Mouse (Mus musculus) midbrain, embryonic 14.5 days (tissue): ENCODE measurements around the gene Islr. TPM values are rescaled to one million over a fixed set of nuclear protein-coding genes. Genes with fewer than 3 reads are reported as not detected.

Experiments
- ATAC-seq: fragments of 200-750 bp; cut with Nextera tagmentation; 2 replicates; pipeline ENCODE4 v1.8.0; 2017; ENCODE audit warnings: moderate number of reproducible peaks, moderate library complexity; ENCODE audit not compliant: low FRiP score, low TSS enrichment
- DNase-seq: peaks from one replicate; pipeline ENCODE4 v3.0.0-alpha.2; 2015
- H3K27ac ChIP-seq: fragments of 300-500 bp; sonication (generic); replicated peaks from 2 replicates; pipeline ENCODE4 v1.5.1; 2014; ENCODE audit warnings: mild to moderate bottlenecking, low read depth, low read length, moderate library complexity
- H3K27me3 ChIP-seq: fragments of 300-500 bp; sonication (generic); 2 replicates; pipeline ENCODE4 v1.6.1; 2014; ENCODE audit warnings: low read length, control low read depth, mixed read lengths; ENCODE audit not compliant: control insufficient read depth, insufficient read depth
- H3K36me3 ChIP-seq: fragments of 300-500 bp; sonication (generic); 2 replicates; pipeline ENCODE4 v1.6.1; 2014; ENCODE audit warnings: low read length, control low read depth; ENCODE audit not compliant: control insufficient read depth, insufficient read depth
- H3K4me1 ChIP-seq: fragments of 300-500 bp; sonication (generic); 2 replicates; pipeline ENCODE4 v1.6.1; 2014; ENCODE audit warnings: mild to moderate bottlenecking, antibody characterized with exemption, low read length, control low read depth; ENCODE audit not compliant: control insufficient read depth, insufficient read depth
- H3K4me2 ChIP-seq: fragments of 300-500 bp; sonication (generic); 2 replicates; pipeline ENCODE4 v1.6.1; 2014; ENCODE audit warnings: mild to moderate bottlenecking, low read length, moderate library complexity
- H3K4me3 ChIP-seq: fragments of 300-500 bp; sonication (generic); replicated peaks from 2 replicates; pipeline ENCODE4 v1.5.1; 2014; ENCODE audit warnings: low read depth, low read length
- H3K9ac ChIP-seq: fragments of 300-500 bp; sonication (generic); replicated peaks from 2 replicates; pipeline ENCODE4 v1.6.1; 2014; ENCODE audit warnings: mild to moderate bottlenecking, low read length, moderate library complexity
- H3K9me3 ChIP-seq: fragments of 300-500 bp; sonication (generic); 2 replicates; pipeline ENCODE4 v1.6.1; 2016; ENCODE audit warnings: low read length, control low read depth, mixed read lengths; ENCODE audit not compliant: control insufficient read depth
- WGBS: fragments of 180-500 bp; shearing (Covaris S2); extraction: QIAGEN DNeasy Blood & Tissue Kit; methylation state at CpG from one replicate; pipeline ENCODE4 v1.1.7; 2014; 5-methylcytosine and 5-hydroxymethylcytosine counted together
- polyA plus RNA-seq: library from polyadenylated mRNA; unstranded; fragments of >200 nt; fragmentation: Nextera tagmentation; extraction: Ambion mirVana; gene quantifications from 2 replicates; pipeline ENCODE4 v1.2.1, GENCODE M21; 2014

The Islr gene
- polyA plus RNA-seq, 1 experiment from 2014 or later = 16.6 TPM

GRCm38 (mm10) chr9:58168880-58169279 lies 35.2 kb downstream of the Islr start:
- no peak for ATAC-seq
- WGBS = 69% methylated on average over 3 of the region's 3 CpGs

GRCm38 (mm10) chr9:58165779-58166178 lies 38.3 kb downstream of the Islr start:
- Histone ChIP-seq H3K9me3 (no peaks in the 10 kb centered on the region), H3K4me1 (no peaks in the 10 kb centered on the region), H3K27me3 (no peaks in the 10 kb centered on the region), H3K36me3 (no peaks in the 10 kb centered on the region), H3K27ac (no peak overlapping the region), H3K4me3 (no peak overlapping the region), H3K9ac (no peak overlapping the region), H3K4me2 (no peak overlapping the region)
- WGBS = 73% methylated on average over 1 of the region's 1 CpGs
- no peak for DNase-seq
- ATAC-seq = no peak

More at GRCm38 (mm10) chr9:58168880-58169279, 35.2 kb downstream of the Islr start:
- Histone ChIP-seq H3K4me2 (no peak overlapping the region), H3K27ac (no peak overlapping the region), H3K9me3 (no peaks in the 10 kb centered on the region), H3K4me1 (no peaks in the 10 kb centered on the region), H3K36me3 (no peaks in the 10 kb centered on the region), H3K27me3 (no peaks in the 10 kb centered on the region), H3K4me3 (no peak overlapping the region), H3K9ac (no peak overlapping the region)
- no peak for DNase-seq

- no peak for DNase-seq
- H3K27me3 ChIP-seq = no peaks in the 10 kb centered on the region
- H3K27ac ChIP-seq = no peak overlapping the region
- WGBS = 75% methylated on average over 5 of the region's 5 CpGs
- no peak for ATAC-seq
- H3K36me3 ChIP-seq = no peaks in the 10 kb centered on the region
- no peak overlapping the region for H3K9ac ChIP-seq
- H3K4me1 ChIP-seq = no peaks in the 10 kb centered on the region
- H3K4me2 ChIP-seq = no peak overlapping the region
- no peaks in the 10 kb centered on the region for H3K9me3 ChIP-seq
- H3K4me3 ChIP-seq = no peak overlapping the region
Measured at GRCm38 (mm10) chr9:58163146-58163545, 41.0 kb downstream of the Islr start.

GRCm38 (mm10) chr9:58162173-58162572 lies 41.9 kb downstream of the Islr start:
- ATAC-seq (no peak), DNase-seq (no peak)
- no peak overlapping the region for H3K4me3 ChIP-seq
- no peaks in the 10 kb centered on the region for H3K4me1 ChIP-seq
- 91% methylated on average over 3 of the region's 3 CpGs for WGBS
- no peak overlapping the region for H3K4me2 ChIP-seq
- no peaks in the 10 kb centered on the region for H3K36me3 ChIP-seq
- no peaks in the 10 kb centered on the region for H3K27me3 ChIP-seq
- no peaks in the 10 kb centered on the region for H3K9me3 ChIP-seq
- H3K27ac ChIP-seq = no peak overlapping the region
- H3K9ac ChIP-seq = no peak overlapping the region

GRCm38 (mm10) chr9:58160315-58160714 lies 43.8 kb downstream of the Islr start:
- Histone ChIP-seq H3K27me3 (no peaks in the 10 kb centered on the region), H3K9ac (no peak overlapping the region), H3K27ac (no peak overlapping the region), H3K9me3 (no peaks in the 10 kb centered on the region), H3K4me3 (no peak overlapping the region), H3K36me3 (no peaks in the 10 kb centered on the region), H3K4me2 (no peak overlapping the region), H3K4me1 (no peaks in the 10 kb centered on the region)
- ATAC-seq (no peak), DNase-seq (no peak)
- 88% methylated on average over 5 of the region's 5 CpGs for WGBS

- Histone ChIP-seq H3K27ac (no peak overlapping the region), H3K4me1 (no peaks in the 10 kb centered on the region), H3K4me2 (no peak overlapping the region), H3K9ac (no peak overlapping the region), H3K9me3 (no peaks in the 10 kb centered on the region), H3K27me3 (no peaks in the 10 kb centered on the region), H3K4me3 (no peak overlapping the region), H3K36me3 (no peaks in the 10 kb centered on the region)
- WGBS = 74% methylated on average over 4 of the region's 4 CpGs
- DNase-seq (no peak), ATAC-seq (no peak)
Measured at GRCm38 (mm10) chr9:58159855-58160254, 44.3 kb downstream of the Islr start.

- H3K4me1 ChIP-seq = no peaks in the 10 kb centered on the region
- no peak overlapping the region for H3K9ac ChIP-seq
- no peak for DNase-seq
- no peak for ATAC-seq
- H3K27ac ChIP-seq = 0 out of 2 replicates have a peak overlapping the region, but pooled peaks have one; percentile 13
- no peaks in the 10 kb centered on the region for H3K9me3 ChIP-seq
- H3K4me2 ChIP-seq = no peak overlapping the region
- H3K4me3 ChIP-seq = no peak overlapping the region
- H3K36me3 ChIP-seq = no peaks in the 10 kb centered on the region
- no peaks in the 10 kb centered on the region for H3K27me3 ChIP-seq
- 47% methylated on average over 7 of the region's 7 CpGs for WGBS
Measured at GRCm38 (mm10) chr9:58158541-58159311, 45.4 kb downstream of the Islr start.

GRCm38 (mm10) chr9:58157838-58158237 lies 46.3 kb downstream of the Islr start:
- 80% methylated on average over 13 of the region's 13 CpGs for WGBS
- H3K4me1 ChIP-seq = no peaks in the 10 kb centered on the region
- H3K27ac ChIP-seq = no peak overlapping the region
- no peaks in the 10 kb centered on the region for H3K36me3 ChIP-seq
- DNase-seq (no peak), ATAC-seq (no peak)
- no peak overlapping the region for H3K4me2 ChIP-seq
- no peak overlapping the region for H3K4me3 ChIP-seq
- no peak overlapping the region for H3K9ac ChIP-seq
- no peaks in the 10 kb centered on the region for H3K27me3 ChIP-seq
- no peaks in the 10 kb centered on the region for H3K9me3 ChIP-seq

- Histone ChIP-seq H3K4me1 (no peaks in the 10 kb centered on the region), H3K9ac (no peak overlapping the region), H3K4me3 (no peak overlapping the region), H3K4me2 (no peak overlapping the region), H3K36me3 (no peaks in the 10 kb centered on the region), H3K27ac (no peak overlapping the region), H3K27me3 (no peaks in the 10 kb centered on the region), H3K9me3 (no peaks in the 10 kb centered on the region)
- 92% methylated on average over 22 of the region's 22 CpGs for WGBS
- DNase-seq = no peak
- no peak for ATAC-seq
Measured at GRCm38 (mm10) chr9:58156819-58157560, 47.1 kb downstream of the Islr start.
